Mouse (Mus musculus): ENCODE measurements around the gene Tent4b. TPM values are rescaled to one million over a fixed set of nuclear protein-coding genes. Genes with fewer than 3 reads are reported as not detected.

Gene Tent4b
- polyA plus RNA-seq, 1 experiment: 10.8 TPM

DNA sequence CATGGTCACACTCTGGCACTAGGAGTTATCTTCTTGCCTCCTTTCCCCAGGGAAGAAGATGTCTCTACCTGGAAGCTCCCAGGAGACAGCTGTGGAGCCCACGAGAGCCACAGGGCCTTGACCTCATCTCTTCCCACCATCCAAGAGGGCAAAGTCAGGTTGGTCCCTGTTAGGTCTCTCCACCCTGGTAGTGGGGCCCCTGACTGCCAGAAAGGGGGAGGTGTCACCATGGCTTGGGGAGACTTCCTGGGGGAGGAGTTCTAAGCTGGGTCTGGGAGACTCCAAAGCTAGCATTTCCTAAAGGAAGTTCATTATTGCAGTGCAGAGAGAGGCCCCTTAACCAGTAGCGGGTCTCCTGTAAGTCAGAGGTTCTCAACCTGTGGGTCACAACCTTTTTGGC is 96.0 kb downstream of the Tent4b start:
- DNase-seq (ENCODE audit: low read depth, low spot score): no peak
- WGBS: 69% methylated on average over 2 of the region's 2 CpGs

DNA sequence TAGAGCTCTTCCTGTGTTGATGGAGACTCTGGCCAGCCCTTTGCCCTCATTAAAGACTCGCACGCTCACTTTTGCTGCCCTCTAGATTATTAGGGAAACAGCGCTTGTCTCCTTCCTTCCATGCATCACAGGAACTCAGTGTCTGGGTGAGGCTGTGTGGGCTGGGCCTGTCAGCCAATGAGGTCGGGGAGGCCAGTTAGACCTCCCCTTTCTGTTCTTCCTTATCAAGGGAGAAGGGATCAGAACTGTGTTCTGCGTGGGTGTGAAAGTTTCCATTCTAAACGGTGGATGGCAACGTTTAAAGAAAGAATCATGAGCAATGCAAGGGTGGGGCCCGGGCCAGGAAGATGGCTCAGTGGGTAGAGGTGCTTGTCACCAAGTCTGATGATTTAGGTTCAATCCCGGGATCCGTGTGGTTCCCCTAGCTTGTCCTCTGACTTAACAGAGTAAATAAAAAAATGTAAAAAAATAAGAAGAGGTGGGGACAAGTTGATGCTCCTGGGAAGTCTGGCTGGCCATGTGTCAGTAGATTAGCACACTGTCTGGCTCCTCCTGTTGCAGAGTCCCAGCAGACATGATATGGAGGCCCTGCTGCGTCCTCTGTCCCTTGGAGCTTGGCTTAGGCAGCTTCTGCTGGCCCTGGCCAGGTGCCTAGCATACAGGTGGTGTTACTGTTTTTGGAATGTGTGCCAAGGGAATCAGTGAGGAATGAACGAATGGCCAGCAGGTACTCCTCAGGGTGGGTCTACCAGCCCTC is 99.1 kb downstream of the Tent4b start:
- 28% methylated on average over 12 of the region's 12 CpGs for WGBS

DNA sequence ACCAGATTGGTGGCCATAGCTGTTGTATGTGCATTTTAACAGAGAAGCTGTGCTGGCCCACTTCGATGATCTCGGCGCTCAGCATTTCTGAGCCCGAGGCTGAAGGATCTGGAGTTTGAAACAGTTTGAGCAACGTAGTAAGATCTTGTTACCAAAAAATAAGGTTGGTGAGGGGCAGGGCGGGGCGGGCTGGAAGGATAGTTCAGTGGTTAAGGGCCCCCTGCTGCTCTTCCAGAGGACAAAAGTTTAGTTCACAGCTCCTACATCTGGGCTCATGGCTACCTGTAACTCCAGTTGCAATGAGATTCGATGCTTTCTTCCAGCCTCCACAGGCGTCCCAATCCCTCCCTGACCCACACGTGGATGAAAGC is 99.7 kb downstream of the Tent4b start:
- no peak for DNase-seq (ENCODE audit: low read depth, low spot score)
- WGBS: 91% methylated on average over 10 of the region's 10 CpGs

More for the DNA sequence above, 99.1 kb downstream of the Tent4b start:
- DNase-seq (ENCODE audit: low read depth, low spot score): no peak

DNA sequence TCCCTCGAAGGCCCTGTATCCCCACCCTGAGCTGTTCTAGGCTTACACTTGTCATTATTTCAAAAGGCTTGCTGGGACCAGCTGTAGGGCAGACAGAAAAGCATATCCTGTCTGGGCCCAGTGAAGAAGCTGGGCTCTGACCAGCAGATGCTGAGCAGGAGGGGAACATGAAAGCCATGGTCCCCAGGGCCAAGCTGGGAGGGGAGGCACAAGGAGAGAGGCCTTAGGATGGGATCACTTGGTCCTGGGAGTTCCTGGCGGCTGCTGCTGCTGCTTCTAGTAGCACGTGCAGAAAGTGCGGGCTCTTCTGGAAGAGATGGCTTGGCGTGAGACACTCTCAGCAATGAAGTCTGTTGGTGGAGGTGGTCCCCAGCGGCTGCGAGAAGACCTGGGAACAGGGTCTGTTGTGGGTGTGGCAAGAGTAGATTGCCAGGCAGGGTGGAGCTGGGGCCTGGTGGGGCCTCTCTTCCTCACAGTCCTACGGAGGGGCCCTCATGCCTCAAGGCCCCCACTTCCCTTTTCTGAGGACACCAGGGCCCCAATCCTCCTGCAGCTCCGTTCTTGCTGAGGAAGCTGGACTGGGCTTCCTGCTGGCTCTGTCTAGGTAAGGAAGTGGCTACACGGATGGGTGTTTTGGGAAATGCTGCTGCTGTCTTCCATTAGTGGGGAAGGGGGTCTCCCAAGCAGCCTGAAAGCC is 101.0 kb downstream of the Tent4b start:
- 60% methylated on average over 10 of the region's 10 CpGs for WGBS
- DNase-seq (ENCODE audit: low read depth, low spot score): no peak

DNA sequence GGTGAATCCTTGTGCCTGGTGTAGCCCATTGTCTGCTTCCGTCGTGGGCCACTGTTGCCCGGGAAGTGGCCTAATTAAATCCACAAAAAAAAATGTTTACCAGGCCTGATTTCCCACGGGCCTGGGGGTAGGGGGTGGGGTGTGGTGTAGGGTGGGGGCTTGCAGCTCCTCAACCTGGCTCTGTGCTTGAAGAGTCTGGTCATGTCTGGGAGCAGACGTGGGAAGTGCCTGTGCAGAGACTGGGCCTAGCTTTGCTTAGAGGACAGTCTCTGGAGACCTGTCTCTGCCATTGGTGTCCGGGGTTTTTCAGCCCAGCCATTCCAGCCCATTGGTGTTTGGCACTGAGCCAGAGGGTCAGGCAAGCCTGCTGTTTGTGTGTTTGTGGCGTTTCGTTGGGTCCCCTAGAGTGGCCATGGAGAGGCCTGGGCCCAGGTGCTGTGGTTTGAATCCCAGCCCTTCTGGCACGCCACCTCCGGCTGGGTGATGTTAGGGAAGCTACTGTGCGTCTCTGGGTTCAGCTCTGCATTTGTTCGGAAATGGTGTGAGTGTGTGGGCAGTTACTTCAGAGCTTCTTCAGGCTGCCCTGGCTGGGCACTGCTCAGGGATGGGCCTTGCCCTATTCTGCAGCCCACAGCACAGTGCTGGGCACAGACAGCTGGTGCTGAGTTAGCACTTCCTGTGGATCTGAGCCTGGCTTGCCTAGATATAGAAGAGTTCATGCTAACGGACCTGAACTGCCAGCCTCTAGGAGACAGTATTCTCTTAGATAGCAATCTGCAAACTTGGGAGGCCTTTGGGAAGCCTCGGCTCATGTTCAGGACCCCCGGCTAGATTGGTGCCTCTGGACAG is 102.8 kb downstream of the Tent4b start:
- 73% methylated on average over 15 of the region's 15 CpGs for WGBS
- DNase-seq (ENCODE audit: low read depth, low spot score): no peak

DNA sequence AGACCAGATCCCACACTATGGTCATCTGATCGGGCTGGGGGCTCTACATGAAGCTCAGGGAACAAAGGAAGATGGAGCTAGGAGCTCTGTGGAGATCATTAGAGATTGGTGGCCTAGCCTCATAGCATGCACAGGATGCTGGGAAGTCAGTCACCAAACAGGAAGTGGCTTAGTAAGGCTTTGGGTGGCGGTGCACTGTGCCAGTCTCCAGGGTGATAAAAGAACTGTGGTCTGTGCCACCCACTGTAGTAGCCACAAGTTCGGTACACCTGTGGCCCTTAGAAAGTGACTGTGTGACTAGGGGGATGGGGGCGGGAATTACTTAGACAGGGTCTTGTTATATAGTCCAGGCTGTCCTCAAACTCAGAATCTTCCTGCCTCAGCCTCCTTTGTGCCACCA is 106.8 kb downstream of the Tent4b start:
- 76% methylated on average over 4 of the region's 4 CpGs for WGBS
- DNase-seq (ENCODE audit: low read depth, low spot score): no peak

DNA sequence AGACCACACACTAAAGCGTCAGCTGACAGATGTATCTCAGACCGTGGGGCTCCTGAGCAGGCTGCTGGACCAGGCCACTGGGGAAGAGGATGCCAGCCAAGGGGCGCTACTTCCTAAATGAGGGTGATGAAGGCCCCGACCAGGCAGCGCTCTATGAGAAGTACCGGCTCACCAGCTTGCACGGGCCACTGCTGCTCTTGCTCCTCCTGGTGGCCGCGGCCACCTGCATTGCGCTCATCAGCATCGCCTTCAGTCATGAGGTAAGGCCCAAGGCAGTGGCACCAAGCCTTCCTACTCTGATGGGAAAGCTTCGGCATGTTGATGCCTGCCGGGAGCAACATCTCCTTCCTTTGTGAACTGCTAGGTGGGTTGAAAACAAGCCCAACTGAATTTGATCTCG is 107.5 kb downstream of the Tent4b start:
- WGBS: 61% methylated on average over 14 of the region's 14 CpGs

DNA sequence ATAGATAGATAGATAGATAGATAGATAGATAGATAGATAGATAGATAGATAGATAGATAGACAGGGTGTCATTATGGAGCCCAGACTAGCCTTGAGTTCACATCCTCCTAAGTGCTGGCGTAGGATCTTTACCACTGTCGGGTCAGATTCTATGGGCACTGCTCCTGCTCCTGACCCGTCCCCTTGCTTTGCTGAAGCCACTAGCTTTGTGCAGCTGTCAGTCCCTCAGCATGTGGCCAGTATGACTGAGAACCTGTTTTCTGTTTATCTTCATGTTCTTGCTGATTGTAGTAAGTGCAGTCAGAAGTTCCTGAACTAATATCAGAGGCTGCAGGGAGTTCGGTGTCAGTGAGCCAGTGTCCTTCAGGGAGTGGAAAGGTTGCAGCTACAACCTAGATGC is 108.7 kb downstream of the Tent4b start:
- WGBS: 80% methylated on average over 4 of the region's 4 CpGs
- DNase-seq (ENCODE audit: low read depth, low spot score): no peak

More for the DNA sequence above, 107.5 kb downstream of the Tent4b start:
- no peak for DNase-seq (ENCODE audit: low read depth, low spot score)

Other genes with a start within 250 kb of the Tent4b start
- 2.1 and 2.4 TPM in 2 replicates for gene Zfp423, start 239.6 kb upstream of the Tent4b start, polyA plus RNA-seq (2012; rRNA removed)
- 11.5 and 17.4 TPM in 2 replicates for gene Cnep1r1, start 80.4 kb upstream of the Tent4b start, polyA plus RNA-seq (2012; rRNA removed)
- gene Heatr3, start 61.4 kb upstream of the Tent4b start, polyA plus RNA-seq (2012; rRNA removed): 10.4 and 11.8 TPM in 2 replicates
- gene Adcy7, start 73.2 kb downstream of the Tent4b start, polyA plus RNA-seq (2012; rRNA removed): 6.7 and 13.4 TPM in 2 replicates
- gene Brd7, start 163.0 kb downstream of the Tent4b start, polyA plus RNA-seq (2012; rRNA removed): 25.2 and 27.9 TPM in 2 replicates